Mouse (Mus musculus): ENCODE data around the gene Skap2. TPM values are rescaled to one million over a fixed set of nuclear protein-coding genes. Genes with fewer than 3 reads are reported as not detected.

The Skap2 gene
- polyA plus RNA-seq, 1 experiment from 2014 or later = 16.1 TPM

DNA sequence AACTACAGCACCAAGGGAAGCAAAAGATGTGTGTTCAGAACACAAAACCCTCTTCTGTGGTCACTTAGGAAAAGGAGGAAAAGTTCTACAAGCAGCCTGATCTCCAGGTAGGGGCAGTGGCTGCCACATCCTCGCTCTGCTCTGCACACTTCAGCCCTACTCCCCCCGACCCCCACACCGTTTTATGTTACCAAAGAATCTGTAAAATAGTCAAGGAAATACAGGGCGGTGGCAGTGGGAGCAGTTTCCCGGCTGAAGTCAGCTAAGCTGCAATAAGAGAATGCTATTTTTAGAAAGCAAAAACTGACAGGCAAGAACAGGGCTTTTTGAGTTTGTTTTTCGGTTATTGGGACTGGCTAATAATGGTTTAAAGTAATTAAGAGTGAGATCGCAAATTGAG is 160.8 kb downstream of the Skap2 start:
- 20% methylated on average over 7 of the region's 7 CpGs for WGBS (ENCODE audit: insufficient replicate concordance)
- no peaks in the 10 kb centered on the region for H3K36me3 ChIP-seq (ENCODE audit: control insufficient read depth, insufficient read depth)
- no peak overlapping the region for H3K9ac ChIP-seq (ENCODE audit: low read depth, low read length)
- no peak overlapping the region for H3K4me2 ChIP-seq (ENCODE audit: low read depth, low read length)
- H3K4me1 ChIP-seq (ENCODE audit: control insufficient read depth, low read depth, low read length) = no peaks in the 10 kb centered on the region
- peaks cover 2% of the 10 kb centered on the region for H3K27me3 ChIP-seq (ENCODE audit: control insufficient read depth, insufficient read depth, low read depth, low read length)
- H3K9me3 ChIP-seq (replicated peaks; ENCODE audit: control insufficient read depth, low read length) = no peaks in the 10 kb centered on the region
- no peak overlapping the region for H3K4me3 ChIP-seq (ENCODE audit: low read depth, low read length)
- ATAC-seq (ENCODE audit: low read depth) = no peak
- H3K27ac ChIP-seq (ENCODE audit: low read length) = no peak overlapping the region

DNA sequence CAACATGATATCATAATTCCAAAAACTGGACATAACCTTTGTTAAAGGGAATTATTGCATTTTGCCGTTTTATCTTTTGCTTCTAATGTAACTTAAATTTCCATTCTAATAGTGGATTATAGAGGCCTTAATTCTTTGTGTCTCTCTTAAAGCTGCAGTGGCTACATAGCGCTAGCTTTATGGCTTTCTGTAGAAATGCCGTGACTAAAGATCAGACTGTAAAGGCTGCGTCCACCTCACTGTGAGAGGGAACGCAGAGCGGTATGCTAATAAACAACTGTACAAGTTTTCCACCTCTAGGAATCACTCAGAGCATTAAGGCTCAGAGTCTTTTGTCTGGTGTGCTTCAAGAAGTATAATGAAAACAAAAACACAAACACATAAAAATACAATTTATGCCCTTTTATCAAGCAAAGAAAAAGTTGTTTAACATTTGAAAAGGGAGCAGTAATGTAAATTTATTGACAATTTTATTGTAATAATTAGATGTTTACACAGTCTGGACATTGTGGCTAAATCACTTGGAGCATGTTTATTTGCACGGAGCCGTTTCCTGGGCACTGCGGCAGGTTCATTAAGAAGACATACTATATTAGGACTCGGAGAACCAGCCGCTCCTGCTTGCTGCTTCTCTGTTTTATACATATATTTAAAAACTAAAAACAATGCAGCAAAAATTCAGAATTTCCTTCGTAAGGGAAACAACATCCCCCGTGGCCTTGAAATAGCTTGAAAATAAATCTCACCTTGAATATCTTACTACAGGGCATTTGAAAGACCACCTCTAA is 162.1 kb downstream of the Skap2 start:
- 79% methylated on average over 13 of the region's 13 CpGs for WGBS (ENCODE audit: insufficient replicate concordance)
- no peak for ATAC-seq (ENCODE audit: low read depth)

GRCm38 (mm10) chr6:51849561-51849960 is 162.8 kb downstream of the Skap2 start:
- H3K4me3 ChIP-seq (ENCODE audit: low read depth, low read length) = no peak overlapping the region
- H3K4me1 ChIP-seq (ENCODE audit: control insufficient read depth, low read depth, low read length) = no peaks in the 10 kb centered on the region
- H3K36me3 ChIP-seq (ENCODE audit: control insufficient read depth, insufficient read depth) = no peaks in the 10 kb centered on the region
- no peak for ATAC-seq (ENCODE audit: low read depth)
- WGBS (ENCODE audit: insufficient replicate concordance) = 70% methylated on average over 10 of the region's 10 CpGs
- H3K27me3 ChIP-seq (ENCODE audit: control insufficient read depth, insufficient read depth, low read depth, low read length) = peaks cover 2% of the 10 kb centered on the region
- H3K9me3 ChIP-seq (replicated peaks; ENCODE audit: control insufficient read depth, low read length) = no peaks in the 10 kb centered on the region
- no peak overlapping the region for H3K9ac ChIP-seq (ENCODE audit: low read depth, low read length)
- H3K4me2 ChIP-seq (ENCODE audit: low read depth, low read length) = no peak overlapping the region
- no peak overlapping the region for H3K27ac ChIP-seq (ENCODE audit: low read length)

More for the DNA sequence above, 162.1 kb downstream of the Skap2 start:
- H3K4me3 ChIP-seq (ENCODE audit: low read depth, low read length) = no peak overlapping the region
- no peaks in the 10 kb centered on the region for H3K4me1 ChIP-seq (ENCODE audit: control insufficient read depth, low read depth, low read length)
- H3K27me3 ChIP-seq (ENCODE audit: control insufficient read depth, insufficient read depth, low read depth, low read length) = peaks cover 2% of the 10 kb centered on the region
- no peaks in the 10 kb centered on the region for H3K36me3 ChIP-seq (ENCODE audit: control insufficient read depth, insufficient read depth)
- no peak overlapping the region for H3K4me2 ChIP-seq (ENCODE audit: low read depth, low read length)
- H3K9me3 ChIP-seq (replicated peaks; ENCODE audit: control insufficient read depth, low read length) = no peaks in the 10 kb centered on the region
- no peak overlapping the region for H3K9ac ChIP-seq (ENCODE audit: low read depth, low read length)
- H3K27ac ChIP-seq (ENCODE audit: low read length) = no peak overlapping the region

GRCm38 (mm10) chr6:51844106-51844505 is 168.2 kb downstream of the Skap2 start:
- H3K4me3 ChIP-seq (ENCODE audit: low read depth, low read length) = no peak overlapping the region
- no peak overlapping the region for H3K9ac ChIP-seq (ENCODE audit: low read depth, low read length)
- peaks cover 2% of the 10 kb centered on the region for H3K27me3 ChIP-seq (ENCODE audit: control insufficient read depth, insufficient read depth, low read depth, low read length)
- H3K36me3 ChIP-seq (ENCODE audit: control insufficient read depth, insufficient read depth) = no peaks in the 10 kb centered on the region
- ATAC-seq (ENCODE audit: low read depth) = no peak
- H3K27ac ChIP-seq (ENCODE audit: low read length) = no peak overlapping the region
- H3K4me2 ChIP-seq (ENCODE audit: low read depth, low read length) = no peak overlapping the region
- H3K4me1 ChIP-seq (ENCODE audit: control insufficient read depth, low read depth, low read length) = no peaks in the 10 kb centered on the region
- no peaks in the 10 kb centered on the region for H3K9me3 ChIP-seq (replicated peaks; ENCODE audit: control insufficient read depth, low read length)
- WGBS (ENCODE audit: insufficient replicate concordance) = 71% methylated on average over 11 of the region's 11 CpGs

- H3K4me3 ChIP-seq (ENCODE audit: low read depth, low read length) = no peak overlapping the region
- no peak for ATAC-seq (ENCODE audit: low read depth)
- no peaks in the 10 kb centered on the region for H3K4me1 ChIP-seq (ENCODE audit: control insufficient read depth, low read depth, low read length)
- no peaks in the 10 kb centered on the region for H3K9me3 ChIP-seq (replicated peaks; ENCODE audit: control insufficient read depth, low read length)
- no peak overlapping the region for H3K27ac ChIP-seq (ENCODE audit: low read length)
- no peak overlapping the region for H3K4me2 ChIP-seq (ENCODE audit: low read depth, low read length)
- no peak overlapping the region for H3K9ac ChIP-seq (ENCODE audit: low read depth, low read length)
- no peaks in the 10 kb centered on the region for H3K36me3 ChIP-seq (ENCODE audit: control insufficient read depth, insufficient read depth)
- H3K27me3 ChIP-seq (ENCODE audit: control insufficient read depth, insufficient read depth, low read depth, low read length) = no peaks in the 10 kb centered on the region; the same call in 1 of the 2 replicates
- 71% methylated on average over 9 of the region's 9 CpGs for WGBS (ENCODE audit: insufficient replicate concordance)
Measured at GRCm38 (mm10) chr6:51843081-51843480, 169.3 kb downstream of the Skap2 start.

- WGBS (ENCODE audit: insufficient replicate concordance) = 59% methylated on average over 3 of the region's 3 CpGs
- ATAC-seq (ENCODE audit: low read depth) = no peak
Measured at GRCm38 (mm10) chr6:51838177-51838576, 174.2 kb downstream of the Skap2 start.

GRCm38 (mm10) chr6:51833362-51833761 is 179.0 kb downstream of the Skap2 start:
- ATAC-seq (ENCODE audit: low read depth) = no peak
- H3K27me3 ChIP-seq (ENCODE audit: control insufficient read depth, insufficient read depth, low read depth, low read length) = no peaks in the 10 kb centered on the region
- 50% methylated on average over 2 of the region's 2 CpGs for WGBS (ENCODE audit: insufficient replicate concordance)
- H3K9me3 ChIP-seq (replicated peaks; ENCODE audit: control insufficient read depth, low read length) = no peaks in the 10 kb centered on the region
- no peaks in the 10 kb centered on the region for H3K4me1 ChIP-seq (ENCODE audit: control insufficient read depth, low read depth, low read length)
- H3K9ac ChIP-seq (ENCODE audit: low read depth, low read length) = no peak overlapping the region
- H3K4me3 ChIP-seq (ENCODE audit: low read depth, low read length) = no peak overlapping the region
- H3K36me3 ChIP-seq (ENCODE audit: control insufficient read depth, insufficient read depth) = no peaks in the 10 kb centered on the region
- H3K27ac ChIP-seq (ENCODE audit: low read length) = no peak overlapping the region
- H3K4me2 ChIP-seq (ENCODE audit: low read depth, low read length) = no peak overlapping the region

More at GRCm38 (mm10) chr6:51838177-51838576, 174.2 kb downstream of the Skap2 start:
- Histone ChIP-seq H3K36me3 (ENCODE audit: control insufficient read depth, insufficient read depth) (no peaks in the 10 kb centered on the region), H3K9me3 (replicated peaks; ENCODE audit: control insufficient read depth, low read length) (no peaks in the 10 kb centered on the region), H3K27me3 (ENCODE audit: control insufficient read depth, insufficient read depth, low read depth, low read length) (no peaks in the 10 kb centered on the region), H3K4me1 (ENCODE audit: control insufficient read depth, low read depth, low read length) (no peaks in the 10 kb centered on the region), H3K9ac (ENCODE audit: low read depth, low read length) (no peak overlapping the region), H3K4me2 (ENCODE audit: low read depth, low read length) (no peak overlapping the region), H3K27ac (ENCODE audit: low read length) (no peak overlapping the region), H3K4me3 (ENCODE audit: low read depth, low read length) (no peak overlapping the region)

- H3K9me3 ChIP-seq (replicated peaks; ENCODE audit: control insufficient read depth, low read length) = no peaks in the 10 kb centered on the region
- H3K27ac ChIP-seq (ENCODE audit: low read length) = no peak overlapping the region
- H3K9ac ChIP-seq (ENCODE audit: low read depth, low read length) = no peak overlapping the region
- H3K4me3 ChIP-seq (ENCODE audit: low read depth, low read length) = no peak overlapping the region
- H3K27me3 ChIP-seq (ENCODE audit: control insufficient read depth, insufficient read depth, low read depth, low read length) = no peaks in the 10 kb centered on the region
- 56% methylated on average over 4 of the region's 4 CpGs for WGBS (ENCODE audit: insufficient replicate concordance)
- no peak overlapping the region for H3K4me2 ChIP-seq (ENCODE audit: low read depth, low read length)
- ATAC-seq (ENCODE audit: low read depth) = no peak
- no peaks in the 10 kb centered on the region for H3K36me3 ChIP-seq (ENCODE audit: control insufficient read depth, insufficient read depth)
- H3K4me1 ChIP-seq (ENCODE audit: control insufficient read depth, low read depth, low read length) = no peaks in the 10 kb centered on the region
Measured at GRCm38 (mm10) chr6:51825621-51826021, 186.7 kb downstream of the Skap2 start.

- H3K4me1 ChIP-seq (ENCODE audit: control insufficient read depth, low read depth, low read length) = no peaks in the 10 kb centered on the region
- no peak overlapping the region for H3K9ac ChIP-seq (ENCODE audit: low read depth, low read length)
- no peak overlapping the region for H3K4me3 ChIP-seq (ENCODE audit: low read depth, low read length)
- no peaks in the 10 kb centered on the region for H3K27me3 ChIP-seq (ENCODE audit: control insufficient read depth, insufficient read depth, low read depth, low read length)
- no peaks in the 10 kb centered on the region for H3K36me3 ChIP-seq (ENCODE audit: control insufficient read depth, insufficient read depth)
- WGBS (ENCODE audit: insufficient replicate concordance) = 57% methylated on average over 9 of the region's 9 CpGs
- no peak overlapping the region for H3K27ac ChIP-seq (ENCODE audit: low read length)
- no peak for ATAC-seq (ENCODE audit: low read depth)
- no peaks in the 10 kb centered on the region for H3K9me3 ChIP-seq (replicated peaks; ENCODE audit: control insufficient read depth, low read length)
- no peak overlapping the region for H3K4me2 ChIP-seq (ENCODE audit: low read depth, low read length)
Measured at GRCm38 (mm10) chr6:51824136-51824830, 188.1 kb downstream of the Skap2 start.

Measured in liver, embryonic 16.5 days (tissue).